Mouse (Mus musculus): ENCODE measurements around the gene Fpgt.

The Fpgt gene

GRCm38 (mm10) chr3:155093116-155093956, at the start of gene Fpgt, which contains the start of gene Lrriq3:
Gene Fpgt (minus strand): TSS chr3:155093403.
Gene Lrriq3 (plus strand): TSS chr3:155093434.
- peak; percentile 88 for DNase-seq (ENCODE audit: low read depth, low spot score)

GRCm38 (mm10) chr3:155141047-155141446, 47.8 kb upstream of the Fpgt start:
- no peak for DNase-seq (ENCODE audit: low read depth, low spot score)

- no peak for DNase-seq (ENCODE audit: low read depth, low spot score)
Measured at GRCm38 (mm10) chr3:155137737-155138136, 44.5 kb upstream of the Fpgt start.

GRCm38 (mm10) chr3:155105957-155106356, 12.8 kb upstream of the Fpgt start:
- DNase-seq (ENCODE audit: low read depth, low spot score): no peak

GRCm38 (mm10) chr3:155099266-155099665, 6.1 kb upstream of the Fpgt start:
- DNase-seq (ENCODE audit: low read depth, low spot score): no peak

GRCm38 (mm10) chr3:155092081-155092480, 1.1 kb downstream of the Fpgt start:
- no peak for DNase-seq (ENCODE audit: low read depth, low spot score)

GRCm38 (mm10) chr3:155077908-155078307, 15.3 kb downstream of the Fpgt start:
- DNase-seq (ENCODE audit: low read depth, low spot score): no peak

GRCm38 (mm10) chr3:155059449-155059822, 33.8 kb downstream of the Fpgt start:
- DNase-seq (ENCODE audit: low read depth, low spot score): no peak

GRCm38 (mm10) chr3:155058800-155059448, 34.3 kb downstream of the Fpgt start:
- no peak for DNase-seq (ENCODE audit: low read depth, low spot score)

GRCm38 (mm10) chr3:155057566-155057965, 35.6 kb downstream of the Fpgt start:
- no peak for DNase-seq (ENCODE audit: low read depth, low spot score)

GRCm38 (mm10) chr3:155056606-155057005, 36.6 kb downstream of the Fpgt start:
- no peak for DNase-seq (ENCODE audit: low read depth, low spot score)

- DNase-seq (ENCODE audit: low read depth, low spot score): no peak
Measured at GRCm38 (mm10) chr3:155055231-155055916, 37.8 kb downstream of the Fpgt start, which contains the start of gene Tnni3k. Gene Tnni3k (minus strand): TSS chr3:155055407.

- DNase-seq (ENCODE audit: low read depth, low spot score): no peak
Measured at GRCm38 (mm10) chr3:155053189-155053588, 40.0 kb downstream of the Fpgt start.

- DNase-seq (ENCODE audit: low read depth, low spot score): no peak
Measured at GRCm38 (mm10) chr3:155052021-155052420, 41.2 kb downstream of the Fpgt start.

GRCm38 (mm10) chr3:155039012-155039836, 54.0 kb downstream of the Fpgt start:
- DNase-seq (ENCODE audit: low read depth, low spot score): no peak
